Mouse (Mus musculus): ENCODE data around the gene Jmjd8.

- TF ChIP-seq CTCF (IDR thresholded peaks at IDR 0.05; ENCODE audit: insufficient read depth, low read length) (no peak), POLR2A (IDR thresholded peaks at IDR 0.05; ENCODE audit: borderline replicate concordance, extremely low read depth, low read depth, low read length) (no peak)
Observed at GRCm38 (mm10) chr17:25835816-25836215, 7.1 kb downstream of the Jmjd8 start.

All from lung, adult 2 months (tissue).